Mouse (Mus musculus) MEL (cell line): Measurements from ENCODE around the gene Nicn1. TPM values are rescaled to one million over a fixed set of nuclear protein-coding genes. Genes with fewer than 3 reads are reported as not detected.

Experiments
- DNase-seq: peaks from one replicate; pipeline ENCODE4 v3.0.0; 2011; ENCODE audit warnings: low read depth, low spot score
- H3K27ac ChIP-seq: 2 replicates; pipeline ENCODE4 v1.5.1; 2012; ENCODE audit warnings: low read depth, mild to moderate bottlenecking, control low read depth, low read length, moderate library complexity; ENCODE audit not compliant: control insufficient read depth
- H3K27me3 ChIP-seq, 2 experiments: fragments of 150-350 bp in 1 of 2; sonication (generic) in 1 of 2; 2 replicates each; pipeline ENCODE4 v1.6.1; 2012; ENCODE audit warnings: low read length in 2 of 2, mild to moderate bottlenecking in 2 of 2, improper control_type of control experiment in 1 of 2, moderate library complexity in 1 of 2; ENCODE audit not compliant: insufficient read depth in 2 of 2, control insufficient read depth in 1 of 2
- H3K36me3 ChIP-seq, 2 experiments: 2 replicates each; pipeline ENCODE4 v1.6.1; 2012 to 2014; ENCODE audit warnings: low read length in 2 of 2, improper control_type of control experiment in 1 of 2, inconsistent platforms in 1 of 2, mild to moderate bottlenecking in 1 of 2; ENCODE audit not compliant: insufficient read depth in 2 of 2, control insufficient read depth in 1 of 2
- H3K4me1 ChIP-seq, 2 experiments: fragments of 150-350 bp in 1 of 2; sonication (generic) in 1 of 2; 2 replicates each; pipeline ENCODE4 v1.6.1; 2012; ENCODE audit warnings: low read length in 2 of 2, improper control_type of control experiment in 1 of 2, mild to moderate bottlenecking in 1 of 2; ENCODE audit not compliant: insufficient read depth in 2 of 2, control insufficient read depth in 1 of 2
- H3K4me3 ChIP-seq, 2 experiments: fragments of 150-350 bp in 1 of 2; sonication (generic) in 1 of 2; 2 replicates each; pipeline ENCODE4 v1.5.1; 2012; ENCODE audit warnings: low read depth in 2 of 2, low read length in 2 of 2, mild to moderate bottlenecking in 2 of 2, moderate library complexity in 2 of 2, control low read depth in 1 of 2, improper control_type of control experiment in 1 of 2; ENCODE audit not compliant: control insufficient read depth in 1 of 2, insufficient read depth in 1 of 2
- H3K79me2 ChIP-seq: 2 replicates; pipeline ENCODE4 v1.6.1; 2012; ENCODE audit warnings: mild to moderate bottlenecking, low read length, moderate library complexity; ENCODE audit not compliant: control insufficient read depth, poor library complexity, insufficient read depth
- H3K9ac ChIP-seq: 2 replicates; pipeline ENCODE4 v1.6.1; 2012; ENCODE audit warnings: low read depth, mild to moderate bottlenecking, control low read depth, low read length, moderate library complexity; ENCODE audit not compliant: control insufficient read depth, poor library complexity, severe bottlenecking
- H3K9me3 ChIP-seq: fragments of 150-350 bp; sonication (generic); replicated peaks from 2 replicates; pipeline ENCODE4 v1.6.1; 2012; ENCODE audit warnings: mild to moderate bottlenecking, low read length, improper control_type of control experiment, moderate library complexity; ENCODE audit not compliant: insufficient read depth
- KAT2A ChIP-seq: conservative IDR thresholded peaks from 2 replicates; pipeline ENCODE4 v1.6.1; 2012; ENCODE audit warnings: low read depth, low read length, improper control_type of control experiment, inconsistent platforms
- MEF2A ChIP-seq: IDR thresholded peaks from 2 replicates; pipeline ENCODE4 v1.6.1; 2014; ENCODE audit warnings: low read depth, mild to moderate bottlenecking, inconsistent platforms, low read length, improper control_type of control experiment; ENCODE audit not compliant: poor library complexity, insufficient replicate concordance, severe bottlenecking; ENCODE audit errors: extremely low read depth
- POLR2A ChIP-seq, 2 experiments: IDR thresholded peaks; 2 replicates each; pipeline ENCODE4 v1.6.1; 2011 to 2012; ENCODE audit warnings: low read length in 2 of 2, mild to moderate bottlenecking in 2 of 2, control low read depth in 1 of 2, improper control_type of control experiment in 1 of 2, low read depth in 1 of 2, moderate library complexity in 1 of 2; ENCODE audit not compliant: control insufficient read depth in 1 of 2, insufficient read depth in 1 of 2, poor library complexity in 1 of 2
- POLR2AphosphoS5 ChIP-seq: IDR thresholded peaks from 2 replicates; pipeline ENCODE4 v1.6.1; 2012; ENCODE audit warnings: low read depth, borderline replicate concordance, mild to moderate bottlenecking, inconsistent platforms, low read length, moderate library complexity, mixed read lengths
- TCF12 ChIP-seq: IDR thresholded peaks from 2 replicates; pipeline ENCODE4 v1.6.1; 2014; ENCODE audit warnings: low read depth, mild to moderate bottlenecking, inconsistent platforms, low read length, improper control_type of control experiment, moderate library complexity
- UBTF ChIP-seq: IDR thresholded peaks from 2 replicates; pipeline ENCODE4 v1.6.1; 2012; ENCODE audit warnings: low read depth, mild to moderate bottlenecking, inconsistent platforms, low read length, improper control_type of control experiment, moderate library complexity, borderline replicate concordance; ENCODE audit not compliant: insufficient read depth
- ZNF384 ChIP-seq: IDR thresholded peaks from 2 replicates; pipeline ENCODE4 v1.6.1; 2012; ENCODE audit warnings: low read depth, mild to moderate bottlenecking, inconsistent platforms, low read length, improper control_type of control experiment
- polyA plus RNA-seq, 2 experiments: library from polyadenylated mRNA; stranded (reverse) in 1 of 2; unstranded in 1 of 2; fragments of >175 nt in 1 of 2; fragments of >200 nt in 1 of 2; gene quantifications; 2 replicates each; pipeline versions ENCODE4 v1.2.1 to v1.2.4; 2012; ENCODE audit warnings: low replicate concordance in 2 of 2, low read depth in 1 of 2; ENCODE audit not compliant: insufficient read length in 2 of 2, insufficient read depth in 1 of 2, missing spikeins in 1 of 2
- total RNA-seq: library from RNA; depleted of rRNA; stranded (reverse); fragments of 300-350 nt; gene quantifications from 2 replicates; pipeline ENCODE4 v1.2.3, GENCODE M21; 2012; rRNA removed

The Nicn1 gene
- total and polyA plus RNA-seq, 3 experiments: 1.6 to 4.7 TPM; not detected in 1

- H3K36me3 ChIP-seq: peaks cover 0 to 48% of the 10 kb centered on the region in 2 experiments; a peak in 2 of 4 replicates
Measured at GRCm38 (mm10) chr9:108344471-108344870, 54.2 kb downstream of the Nicn1 start.

More at GRCm38 (mm10) chr9:108344471-108344870, 54.2 kb downstream of the Nicn1 start:
- Histone ChIP-seq H3K27ac (peak overlapping the region; percentile 98), H3K9me3 (no peaks in the 10 kb centered on the region), H3K27me3 (no peaks in the 10 kb centered on the region), H3K79me2 (peaks cover 35% of the 10 kb centered on the region), H3K4me1 (peaks cover 21 to 50% of the 10 kb centered on the region in 2 experiments), H3K9ac (peak overlapping the region; percentile 37), H3K4me3 (no peak overlapping the region)
- no peak for DNase-seq
- TF ChIP-seq POLR2AphosphoS5: no peak
- no peak for TF ChIP-seq UBTF
- no peak for TF ChIP-seq POLR2A (IDR thresholded peaks at IDR 0.05; ENCODE audit: control insufficient read depth in 1 of 2, insufficient read depth in 1 of 2, low read depth in 1 of 2, low read length in 2 of 2, poor library complexity in 1 of 2)
- TF ChIP-seq MEF2A: no peak
- TF ChIP-seq KAT2A: no peak
- TF ChIP-seq TCF12: no peak
- peak; percentile 34; the same call in 1 of the 2 replicates for TF ChIP-seq ZNF384

Other genes starting within 250 kb of the Nicn1 start
- gene Gmppb, start 241.2 kb upstream of the Nicn1 start, total RNA-seq: 38.1 and 50.4 TPM in 2 replicates
- gene Gmppb, start 241.2 kb upstream of the Nicn1 start, polyA plus RNA-seq: 10 to 100 TPM in 1 of 2 experiments, not detected in 1; 26.2 TPM
- 1.2 and 2.2 TPM in 2 replicates for gene Amigo3, start 237.3 kb upstream of the Nicn1 start, total RNA-seq
- 1 to 10 TPM in 1 of 2 experiments, not detected in 1; 3.4 TPM for gene Amigo3, start 237.3 kb upstream of the Nicn1 start, polyA plus RNA-seq
- gene Mst1, start 210.0 kb upstream of the Nicn1 start, total RNA-seq: 1.6 and 4.6 TPM in 2 replicates
- 1 to 10 TPM in 1 of 2 experiments, not detected in 1; 10.0 TPM for gene Mst1, start 210.0 kb upstream of the Nicn1 start, polyA plus RNA-seq
- gene Rnf123, start 207.1 kb upstream of the Nicn1 start, total RNA-seq: 24.9 and 28.5 TPM in 2 replicates
- gene Rnf123, start 207.1 kb upstream of the Nicn1 start, polyA plus RNA-seq: 10 to 100 TPM in 1 of 2 experiments, not detected in 1; 74.8 TPM
- gene Apeh, start 195.8 kb upstream of the Nicn1 start, total RNA-seq: 57.5 and 76.1 TPM in 2 replicates
- gene Apeh, start 195.8 kb upstream of the Nicn1 start, polyA plus RNA-seq: 10 to 100 TPM in 1 of 2 experiments, not detected in 1; 69.0 TPM
- 2.7 and 3.5 TPM in 2 replicates for gene Bsn, start 100.0 kb upstream of the Nicn1 start, total RNA-seq
- 1 to 10 TPM in 1 of 2 experiments, not detected in 1; 5.6 TPM for gene Bsn, start 100.0 kb upstream of the Nicn1 start, polyA plus RNA-seq
- 7.8 and 8.1 TPM in 2 replicates for gene Dag1, start 26.5 kb upstream of the Nicn1 start, total RNA-seq
- 10 to 100 TPM in 1 of 2 experiments, not detected in 1; 27.6 TPM for gene Dag1, start 26.5 kb upstream of the Nicn1 start, polyA plus RNA-seq
- gene Amt, start 6.4 kb downstream of the Nicn1 start, total RNA-seq: 0.15 and 0.26 TPM in 2 replicates
- gene Amt, start 6.4 kb downstream of the Nicn1 start, polyA plus RNA-seq: under 1 TPM in 1 of 2 experiments, not detected in 1; 0.58 TPM
- gene Rhoa, start 15.7 kb downstream of the Nicn1 start, total RNA-seq: 80.9 and 83.1 TPM in 2 replicates
- gene Rhoa, start 15.7 kb downstream of the Nicn1 start, polyA plus RNA-seq: 100 to 1,000 TPM in 1 of 2 experiments, not detected in 1; 241 TPM
- 3.4 and 4.9 TPM in 2 replicates for gene Tcta, start 15.7 kb downstream of the Nicn1 start, total RNA-seq
- 1 to 10 TPM in 1 of 2 experiments, not detected in 1; 7.0 TPM for gene Tcta, start 15.7 kb downstream of the Nicn1 start, polyA plus RNA-seq
- gene Gpx1, start 48.5 kb downstream of the Nicn1 start, total RNA-seq: 1,163 and 1,351 TPM in 2 replicates
- gene Gpx1, start 48.5 kb downstream of the Nicn1 start, polyA plus RNA-seq: 1,000 to 10,000 TPM; 1,085 to 1,266 TPM
- 85.4 and 88.4 TPM in 2 replicates for gene Usp4, start 57.4 kb downstream of the Nicn1 start, total RNA-seq
- 100 to 1,000 TPM in 1 of 2 experiments, not detected in 1; 128 TPM for gene Usp4, start 57.4 kb downstream of the Nicn1 start, polyA plus RNA-seq
- 0.69 and 0.92 TPM in 2 replicates for gene 1700102P08Rik, start 102.4 kb downstream of the Nicn1 start, total RNA-seq
- 1 to 10 TPM in 1 of 2 experiments, not detected in 1; 1.0 TPM for gene 1700102P08Rik, start 102.4 kb downstream of the Nicn1 start, polyA plus RNA-seq
- gene Ccdc36, start 138.1 kb downstream of the Nicn1 start, total RNA-seq: not detected in 2 replicates
- not detected for gene Ccdc36, start 138.1 kb downstream of the Nicn1 start, polyA plus RNA-seq
- not detected in 2 replicates for gene BC048562, start 146.1 kb downstream of the Nicn1 start, total RNA-seq
- gene BC048562, start 146.1 kb downstream of the Nicn1 start, polyA plus RNA-seq: not detected
- 18.3 and 23.1 TPM in 2 replicates for gene Ccdc71, start 170.1 kb downstream of the Nicn1 start, total RNA-seq
- 10 to 100 TPM in 1 of 2 experiments, not detected in 1; 39.9 TPM for gene Ccdc71, start 170.1 kb downstream of the Nicn1 start, polyA plus RNA-seq
- gene Klhdc8b, start 171.2 kb downstream of the Nicn1 start, total RNA-seq: 48.0 and 71.9 TPM in 2 replicates
- 10 to 100 TPM; 57.3 to 77.2 TPM for gene Klhdc8b, start 171.2 kb downstream of the Nicn1 start, polyA plus RNA-seq
- 0.56 and 0.58 TPM in 2 replicates for gene Lamb2, start 189.3 kb downstream of the Nicn1 start, total RNA-seq
- gene Lamb2, start 189.3 kb downstream of the Nicn1 start, polyA plus RNA-seq: under 1 TPM in 1 of 2 experiments, not detected in 1; 0.84 TPM
- gene Usp19, start 200.2 kb downstream of the Nicn1 start, total RNA-seq: 69.0 and 76.1 TPM in 2 replicates
- 100 to 1,000 TPM in 1 of 2 experiments, not detected in 1; 162 TPM for gene Usp19, start 200.2 kb downstream of the Nicn1 start, polyA plus RNA-seq
- gene Qars, start 217.3 kb downstream of the Nicn1 start, total RNA-seq: 267 and 286 TPM in 2 replicates
- 100 to 1,000 TPM in 1 of 2 experiments, not detected in 1; 407 TPM for gene Qars, start 217.3 kb downstream of the Nicn1 start, polyA plus RNA-seq
- 122 and 126 TPM in 2 replicates for gene Qrich1, start 226.4 kb downstream of the Nicn1 start, total RNA-seq
- 100 to 1,000 TPM in 1 of 2 experiments, 10 to 100 TPM in 1; 84.5 to 161 TPM for gene Qrich1, start 226.4 kb downstream of the Nicn1 start, polyA plus RNA-seq